Mouse (Mus musculus): ENCODE measurements around the gene Lrp10.

DNA sequence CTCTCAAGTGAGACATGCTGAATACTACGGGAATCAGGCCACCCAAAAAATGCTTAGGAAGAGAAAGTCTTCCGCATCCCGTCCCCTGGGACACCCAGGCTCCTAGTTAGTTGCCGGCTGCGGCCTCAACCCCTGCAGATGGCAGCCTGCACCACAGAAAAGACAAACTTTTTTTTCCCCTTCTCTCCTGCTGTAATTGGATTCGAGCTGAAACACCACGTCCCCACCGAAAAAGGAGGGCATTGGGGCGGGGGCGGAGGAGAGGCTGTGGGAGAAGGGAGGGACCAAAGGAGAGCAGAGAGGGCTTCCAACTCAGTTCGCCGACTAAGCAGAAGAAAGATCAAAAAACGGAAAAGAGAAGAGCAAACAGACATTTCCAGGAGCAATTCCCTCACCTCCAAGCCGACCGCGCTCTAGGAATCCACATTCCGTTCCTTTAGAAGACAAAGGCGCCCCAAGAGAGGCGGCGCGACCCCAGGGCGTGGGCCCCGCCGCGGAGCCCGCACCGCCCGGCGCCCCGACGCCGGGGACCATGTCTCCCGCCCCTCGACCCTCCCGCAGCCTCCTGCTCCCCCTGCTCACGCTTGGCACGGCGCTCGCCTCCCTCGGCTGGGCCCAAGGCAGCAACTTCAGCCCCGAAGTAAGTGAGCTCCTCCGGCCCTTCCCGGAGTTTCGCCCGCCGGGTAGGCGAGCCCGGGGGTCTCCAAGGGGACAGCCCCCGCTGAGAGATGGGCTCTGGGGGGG, 32.4 kb upstream of the Lrp10 start, which contains the start of gene Mmp14:
- TF ChIP-seq CTCF (IDR thresholded peaks at IDR 0.05; ENCODE audit: low read depth, low read length) (peak; percentile 10), POLR2A (IDR thresholded peaks at IDR 0.05; ENCODE audit: insufficient read depth, low read length) (no peak), EP300 (IDR thresholded peaks at IDR 0.05; ENCODE audit: insufficient read depth, low read depth, low read length) (no peak)
